Mouse (Mus musculus) heart, embryonic 16.5 days (tissue): ENCODE data around the gene Ankrd13a. TPM values are rescaled to one million over a fixed set of nuclear protein-coding genes. Genes with fewer than 3 reads are reported as not detected.

Experiments used
- ATAC-seq: fragments of 200-750 bp; cut with Nextera tagmentation; replicated peaks from 2 replicates; pipeline ENCODE4 v1.8.0; 2017; ENCODE audit warnings: moderate number of reproducible peaks; ENCODE audit not compliant: insufficient read depth, low FRiP score; ENCODE audit errors: extremely low read depth
- H3K27ac ChIP-seq: fragments of 300-500 bp; sonication (generic); 2 replicates; pipeline ENCODE4 v1.5.1; 2014; ENCODE audit warnings: mild to moderate bottlenecking, low read length, control low read depth, moderate library complexity
- H3K27me3 ChIP-seq: fragments of 300-500 bp; sonication (generic); 2 replicates; pipeline ENCODE4 v1.6.1; 2014; ENCODE audit warnings: low read length, mixed read lengths; ENCODE audit not compliant: control insufficient read depth, insufficient read depth
- H3K36me3 ChIP-seq: fragments of 300-500 bp; sonication (generic); 2 replicates; pipeline ENCODE4 v1.6.1; 2014; ENCODE audit not compliant: control insufficient read depth, insufficient read depth
- H3K4me1 ChIP-seq: fragments of 300-500 bp; sonication (generic); 2 replicates; pipeline ENCODE4 v1.6.1; 2014; ENCODE audit warnings: low read length, mixed read lengths; ENCODE audit not compliant: control insufficient read depth, insufficient read depth
- H3K4me2 ChIP-seq: fragments of 300-500 bp; sonication (generic); 2 replicates; pipeline ENCODE4 v1.6.1; 2014; ENCODE audit warnings: low read depth, mild to moderate bottlenecking, control low read depth, low read length
- H3K4me3 ChIP-seq: fragments of 300-500 bp; sonication (generic); 2 replicates; pipeline ENCODE4 v1.5.1; 2014; ENCODE audit warnings: mild to moderate bottlenecking, control low read depth, low read length
- H3K9ac ChIP-seq: fragments of 300-500 bp; sonication (generic); 2 replicates; pipeline ENCODE4 v1.6.1; 2014; ENCODE audit warnings: low read length, control low read depth
- H3K9me3 ChIP-seq: fragments of 300-500 bp; sonication (generic); replicated peaks from 2 replicates; pipeline ENCODE4 v1.6.1; 2016; ENCODE audit warnings: low read length; ENCODE audit not compliant: control insufficient read depth
- WGBS: fragments of 180-500 bp; shearing (Covaris S2); extraction: QIAGEN DNeasy Blood & Tissue Kit; methylation state at CpG from one replicate; pipeline ENCODE4 v1.1.7; 2014; 5-methylcytosine and 5-hydroxymethylcytosine counted together
- polyA plus RNA-seq: library from polyadenylated mRNA; unstranded; fragments of >200 nt; fragmentation: Nextera tagmentation; extraction: Ambion mirVana; gene quantifications from 2 replicates; pipeline ENCODE4 v1.2.1, GENCODE M21; 2015

The Ankrd13a gene
- polyA plus RNA-seq, result 28.4 and 33.7 TPM in 2 replicates

- peak; percentile 78 for ATAC-seq
Observed at GRCm38 (mm10) chr5:114774403-114775051, at the start of gene Ankrd13a. Gene Ankrd13a (plus strand): TSS chr5:114774677.

DNA sequence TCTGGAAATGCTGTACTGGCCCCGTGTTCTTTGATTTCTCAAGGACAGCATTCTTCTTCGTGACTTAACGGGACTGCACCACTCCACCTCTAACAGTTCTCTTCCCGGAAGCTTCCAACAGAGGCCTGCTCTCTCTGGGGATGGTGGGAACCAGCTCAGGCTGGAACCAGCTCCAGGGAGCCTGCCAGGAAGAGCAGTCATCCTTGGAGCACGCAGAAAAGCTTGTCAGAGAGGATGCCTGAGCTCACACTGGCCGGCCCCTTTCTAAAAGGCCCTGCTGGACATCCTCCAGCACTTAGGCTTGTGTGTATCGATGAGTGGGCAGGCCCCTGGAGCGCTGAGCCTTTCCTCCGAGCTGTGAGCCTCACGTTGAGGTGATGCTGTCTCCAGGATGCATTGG is 46.3 kb upstream of the Ankrd13a start:
- no peak overlapping the region for H3K4me2 ChIP-seq
- ATAC-seq, result no peak
- no peak overlapping the region for H3K9ac ChIP-seq
- no peak overlapping the region for H3K27ac ChIP-seq
- H3K9me3 ChIP-seq, result peaks cover 6% of the 10 kb centered on the region; the same call in 1 of the 2 replicates
- H3K4me1 ChIP-seq, result no peaks in the 10 kb centered on the region
- H3K4me3 ChIP-seq, result no peak overlapping the region
- WGBS, result 76% methylated on average over 10 of the region's 10 CpGs
- no peaks in the 10 kb centered on the region for H3K27me3 ChIP-seq
- peaks cover 37% of the 10 kb centered on the region for H3K36me3 ChIP-seq

More at GRCm38 (mm10) chr5:114774403-114775051, at the start of gene Ankrd13a:
- peak within 1 kb of the TSS; percentile 91 for H3K27ac ChIP-seq
- H3K9ac ChIP-seq, result peak within 1 kb of the TSS; percentile 97
- no peaks in the 10 kb centered on the region for H3K36me3 ChIP-seq
- H3K4me1 ChIP-seq, result peaks cover 25% of the 10 kb centered on the region
- no peaks in the 10 kb centered on the region for H3K27me3 ChIP-seq
- peak within 1 kb of the TSS; percentile 86 for H3K4me3 ChIP-seq
- peak within 1 kb of the TSS; percentile 95 for H3K4me2 ChIP-seq
- H3K9me3 ChIP-seq, result no peaks in the 10 kb centered on the region
- under 1% methylated on average over 62 of the region's 73 CpGs for WGBS

DNA sequence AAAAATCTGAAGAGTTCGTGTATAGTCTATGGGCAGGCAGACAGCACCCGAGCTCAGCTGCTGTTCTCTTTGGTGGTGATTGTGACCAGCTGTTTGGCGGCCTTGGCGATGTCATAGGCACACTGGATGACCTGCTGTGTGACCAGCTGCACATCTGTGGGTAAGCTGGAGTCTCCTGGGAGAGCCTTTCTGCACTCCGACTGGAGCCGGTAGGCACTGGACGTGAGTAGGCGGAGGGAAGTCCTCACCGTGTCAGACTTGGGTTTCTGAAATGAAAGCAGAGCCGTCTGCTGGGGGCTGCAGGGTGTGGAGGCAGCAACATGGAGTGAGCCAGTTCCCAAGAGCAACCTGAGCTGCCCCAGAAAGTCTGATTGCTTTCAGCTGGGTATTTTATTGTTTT is 44.3 kb upstream of the Ankrd13a start:
- Histone ChIP-seq H3K27me3 (no peaks in the 10 kb centered on the region), H3K9ac (no peak overlapping the region), H3K9me3 (no peaks in the 10 kb centered on the region), H3K4me3 (no peak overlapping the region), H3K27ac (no peak overlapping the region), H3K4me2 (no peak overlapping the region), H3K4me1 (no peaks in the 10 kb centered on the region), H3K36me3 (peaks cover 48% of the 10 kb centered on the region)
- 76% methylated on average over 10 of the region's 10 CpGs for WGBS
- no peak for ATAC-seq

GRCm38 (mm10) chr5:114731498-114731897 is 43.0 kb upstream of the Ankrd13a start:
- H3K36me3 ChIP-seq, result peaks cover 58% of the 10 kb centered on the region
- no peak overlapping the region for H3K27ac ChIP-seq
- H3K9ac ChIP-seq, result no peak overlapping the region
- H3K27me3 ChIP-seq, result no peaks in the 10 kb centered on the region
- H3K4me2 ChIP-seq, result no peak overlapping the region
- WGBS, result 61% methylated on average over 6 of the region's 6 CpGs
- no peak overlapping the region for H3K4me3 ChIP-seq
- H3K9me3 ChIP-seq, result no peaks in the 10 kb centered on the region
- ATAC-seq, result no peak
- no peaks in the 10 kb centered on the region for H3K4me1 ChIP-seq

DNA sequence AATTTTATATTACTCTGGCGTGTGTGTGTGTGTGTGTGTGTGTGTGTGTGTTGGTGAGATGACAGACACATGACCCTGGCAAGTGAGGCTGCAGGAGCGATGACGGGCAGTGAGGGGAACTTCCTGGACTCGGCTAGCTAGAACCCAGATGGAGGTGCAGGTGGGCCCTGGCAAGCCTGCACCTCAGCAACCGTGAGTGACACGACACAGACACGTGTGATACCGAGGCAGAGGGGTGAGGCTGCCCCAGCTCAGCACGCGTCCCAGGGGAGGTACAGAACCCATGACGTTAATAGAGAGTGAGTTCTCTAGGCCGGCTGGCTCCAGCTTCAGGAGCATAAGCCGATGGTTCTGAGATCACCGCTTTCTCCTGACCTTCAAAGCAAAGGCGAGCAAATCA is 42.5 kb upstream of the Ankrd13a start:
- Histone ChIP-seq H3K9me3 (no peaks in the 10 kb centered on the region), H3K9ac (no peak overlapping the region), H3K27me3 (no peaks in the 10 kb centered on the region), H3K27ac (no peak overlapping the region), H3K4me3 (no peak overlapping the region), H3K4me1 (peaks cover 1% of the 10 kb centered on the region; the same call in 1 of the 2 replicates), H3K4me2 (no peak overlapping the region), H3K36me3 (peaks cover 62% of the 10 kb centered on the region)
- ATAC-seq, result no peak
- 83% methylated on average over 15 of the region's 15 CpGs for WGBS

DNA sequence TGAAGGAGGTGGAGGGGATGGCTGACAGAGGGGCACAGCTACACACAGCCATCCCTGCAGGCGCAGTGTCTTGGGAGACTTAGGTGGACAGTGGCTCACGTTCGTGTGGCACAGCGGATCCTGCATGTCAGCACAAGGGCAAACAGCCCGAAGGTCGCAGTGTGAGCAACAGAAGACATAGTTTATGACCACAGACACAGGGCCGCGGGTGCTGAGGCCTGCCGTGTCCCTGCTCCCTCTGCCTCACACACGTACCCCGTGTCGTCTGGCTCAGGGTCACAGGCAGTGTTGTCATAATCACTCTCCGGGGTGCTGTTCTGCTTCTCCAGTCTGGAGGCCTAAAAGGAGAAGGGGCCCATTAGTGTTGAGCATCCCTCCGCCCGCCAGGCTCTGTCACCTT is 40.9 kb upstream of the Ankrd13a start:
- H3K27me3 ChIP-seq, result no peaks in the 10 kb centered on the region
- H3K36me3 ChIP-seq, result peaks cover 73% of the 10 kb centered on the region
- no peak overlapping the region for H3K4me3 ChIP-seq
- 87% methylated on average over 15 of the region's 15 CpGs for WGBS
- no peaks in the 10 kb centered on the region for H3K9me3 ChIP-seq
- H3K9ac ChIP-seq, result no peak overlapping the region
- peaks cover 14% of the 10 kb centered on the region for H3K4me1 ChIP-seq
- ATAC-seq, result no peak
- no peak overlapping the region for H3K27ac ChIP-seq
- no peak overlapping the region for H3K4me2 ChIP-seq

DNA sequence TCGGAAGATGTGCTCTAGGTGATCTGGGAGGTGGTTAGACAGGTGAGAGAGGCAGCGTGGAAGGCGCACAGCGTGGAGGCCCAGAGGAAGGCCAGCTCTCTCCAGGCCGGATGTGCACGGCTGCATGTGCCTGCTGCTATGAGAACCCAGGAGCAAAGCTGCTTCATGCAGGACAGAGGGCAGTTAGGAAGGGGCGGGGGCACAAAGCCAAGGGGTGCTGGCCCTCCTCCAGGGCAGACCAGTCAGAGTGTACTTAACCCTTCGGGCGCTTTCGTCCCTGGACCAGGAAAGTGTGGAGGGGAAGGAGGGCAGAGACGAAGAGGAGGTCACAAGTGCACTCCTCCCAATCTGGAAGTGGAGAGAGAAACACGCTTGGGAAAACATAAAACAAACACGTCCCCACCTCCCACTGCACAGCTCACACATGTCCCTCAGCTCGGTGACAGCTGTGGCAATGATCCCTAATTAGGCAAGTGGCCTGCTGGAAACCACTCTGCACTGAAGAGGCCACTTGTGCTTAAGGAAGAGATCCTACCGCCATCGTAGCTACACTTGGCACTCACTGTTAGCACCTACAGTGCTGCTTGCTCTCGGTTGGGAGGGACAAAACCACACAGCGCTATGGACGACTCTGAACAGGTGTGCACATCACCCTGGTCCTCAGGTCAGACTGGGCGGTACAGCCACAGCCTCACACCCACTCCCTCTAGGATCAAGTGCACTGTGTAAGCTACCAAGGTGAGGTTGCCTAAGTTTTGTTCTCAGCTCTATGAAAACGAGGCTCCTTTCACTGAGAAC is 37.2 kb upstream of the Ankrd13a start:
- no peaks in the 10 kb centered on the region for H3K27me3 ChIP-seq
- H3K9ac ChIP-seq, result no peak overlapping the region
- WGBS, result 68% methylated on average over 21 of the region's 21 CpGs
- H3K9me3 ChIP-seq, result no peaks in the 10 kb centered on the region
- H3K36me3 ChIP-seq, result peaks cover 60% of the 10 kb centered on the region
- peak; percentile 5; the same call in 1 of the 2 replicates for ATAC-seq
- H3K4me2 ChIP-seq, result no peak overlapping the region
- 0 out of 2 replicates have a peak overlapping the region, but pooled peaks have one; percentile 5 for H3K27ac ChIP-seq
- no peak overlapping the region for H3K4me3 ChIP-seq
- H3K4me1 ChIP-seq, result peaks cover 29% of the 10 kb centered on the region

GRCm38 (mm10) chr5:114738707-114739241 is 35.7 kb upstream of the Ankrd13a start:
- 71% methylated on average over 12 of the region's 12 CpGs for WGBS
- H3K4me2 ChIP-seq, result no peak overlapping the region

DNA sequence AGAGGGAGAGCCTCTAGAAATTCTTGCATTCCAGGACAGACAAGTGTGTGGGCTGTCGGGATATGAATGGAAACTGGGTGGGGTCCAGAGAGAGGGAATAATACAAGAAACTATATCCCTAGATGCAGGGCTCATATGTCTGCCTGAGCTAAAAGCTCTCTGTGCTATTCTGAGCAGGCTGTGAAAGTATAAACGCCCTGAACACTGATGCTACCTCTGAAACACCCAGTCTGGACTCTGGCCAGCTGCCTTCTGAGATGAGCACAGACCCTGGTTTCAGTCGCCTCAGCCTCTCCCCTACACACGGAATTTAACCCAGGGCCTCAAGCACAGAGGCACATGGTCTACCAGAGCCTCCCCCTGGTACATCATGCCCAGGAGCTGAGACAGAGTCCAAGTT is 33.9 kb upstream of the Ankrd13a start:
- no peaks in the 10 kb centered on the region for H3K9me3 ChIP-seq
- H3K4me3 ChIP-seq, result no peak overlapping the region
- H3K27ac ChIP-seq, result peak overlapping the region; percentile 33; the same call in 1 of the 2 replicates
- H3K4me1 ChIP-seq, result peaks cover 37% of the 10 kb centered on the region
- 18% methylated on average over 4 of the region's 4 CpGs for WGBS
- peaks cover 66% of the 10 kb centered on the region for H3K36me3 ChIP-seq
- no peaks in the 10 kb centered on the region for H3K27me3 ChIP-seq
- ATAC-seq, result no peak
- no peak overlapping the region for H3K9ac ChIP-seq
- H3K4me2 ChIP-seq, result no peak overlapping the region

More at GRCm38 (mm10) chr5:114738707-114739241, 35.7 kb upstream of the Ankrd13a start:
- Histone ChIP-seq H3K4me3 (no peak overlapping the region), H3K27ac (peak overlapping the region; percentile 72), H3K9ac (0 out of 2 replicates have a peak overlapping the region, but pooled peaks have one; percentile 12), H3K9me3 (no peaks in the 10 kb centered on the region), H3K27me3 (no peaks in the 10 kb centered on the region), H3K36me3 (peaks cover 63% of the 10 kb centered on the region), H3K4me1 (peaks cover 35% of the 10 kb centered on the region)
- peak; percentile 75 for ATAC-seq
